Mouse (Mus musculus) lung, adult 2 months (tissue): Measurements from ENCODE around the gene Slc10a1.

Experiments used
- CTCF ChIP-seq: fragments of 200-500 bp; IDR thresholded peaks from 2 replicates; pipeline ENCODE4 v1.5.1; 2011; ENCODE audit warnings: mild to moderate bottlenecking, low read length, control low read depth; ENCODE audit not compliant: insufficient read depth
- POLR2A ChIP-seq: fragments of 200-500 bp; IDR thresholded peaks from 2 replicates; pipeline ENCODE4 v1.6.1; 2011; ENCODE audit warnings: low read depth, mild to moderate bottlenecking, control low read depth, low read length, borderline replicate concordance; ENCODE audit errors: extremely low read depth

GRCm38 (mm10) chr12:80941886-80942285 is 26.6 kb downstream of the Slc10a1 start:
- TF ChIP-seq POLR2A = no peak
- no peak for TF ChIP-seq CTCF
